Mouse (Mus musculus) embryonic fibroblast, embryonic 13.5 days (primary cell): Measurements from ENCODE around the gene Stat3.

ENCODE experiments used
- CTCF ChIP-seq: IDR thresholded peaks from 2 replicates; pipeline ENCODE4 v1.5.1; 2011; ENCODE audit warnings: mild to moderate bottlenecking, control low read depth, low read length, moderate library complexity, borderline replicate concordance; ENCODE audit not compliant: insufficient read depth
- POLR2A ChIP-seq: IDR thresholded peaks from 2 replicates; pipeline ENCODE4 v1.6.1; 2011; ENCODE audit warnings: low read depth, mild to moderate bottlenecking, control low read depth, low read length, moderate library complexity

DNA sequence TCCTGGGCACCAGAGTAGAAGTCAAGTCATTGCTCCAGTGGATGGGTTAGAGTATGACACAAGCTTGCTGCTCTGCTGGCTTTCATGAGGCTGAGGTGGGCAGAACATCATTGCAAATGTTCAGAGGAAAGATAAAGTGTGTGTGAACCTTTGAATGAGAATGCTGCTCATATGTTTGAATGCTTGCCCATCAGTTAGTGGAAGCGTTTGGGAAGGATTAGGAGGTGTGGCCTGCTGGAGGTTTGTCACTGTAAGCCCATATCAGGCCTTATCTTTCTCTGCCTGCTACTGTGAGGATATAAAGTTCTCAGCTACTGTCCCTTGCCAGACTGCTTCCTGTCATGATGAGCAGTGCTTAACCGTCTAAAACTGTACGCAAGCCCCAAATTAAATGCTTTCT lies 24.3 kb downstream of the Stat3 start:
- TF ChIP-seq CTCF (no peak), POLR2A (no peak)
